ENCODE assay signal across 42 mouse cellular contexts in genomic region chr8:54603440-54603839, GRCm38 (mm10). TPM values are rescaled to one million over a fixed set of nuclear protein-coding genes. Genes with fewer than 3 reads are reported as not detected.
"Had no signal": no experiment of that assay in that cellular context is flagged by ENCODE, and none has a peak within 500 bp of the region (broad histone marks: within the 10 kb centered on the region; RNA-seq: fewer than 3 reads in every experiment).

No protein-coding gene starts in this region.

- H3K4me2 ChIP-seq: heart, embryonic 12.5 days; hindbrain, embryonic 13.5 days; hindbrain, embryonic 15.5 days; kidney, embryonic 15.5 days; limb, embryonic 13.5 days; limb, embryonic 15.5 days; liver, embryonic 12.5 days had no signal

- H3K4me3 ChIP-seq: gastrocnemius, adult 2 months; heart, embryonic 10.5 days; heart, embryonic 12.5 days; hindbrain, embryonic 13.5 days; hindbrain, embryonic 15.5 days; kidney, embryonic 15.5 days; limb, embryonic 13.5 days; limb, embryonic 15.5 days; liver, embryonic 12.5 days had no signal

- H3K27ac ChIP-seq: gastrocnemius, adult 2 months; heart, embryonic 10.5 days; hindbrain, embryonic 13.5 days; hindbrain, embryonic 15.5 days; hindbrain, postnatal 0 days; kidney, embryonic 15.5 days; kidney, postnatal 0 days; limb, embryonic 13.5 days; limb, embryonic 15.5 days; liver, embryonic 12.5 days; liver, embryonic 14.5 days had no signal

- DNase-seq: gastrocnemius, adult 2 months; gastrocnemius, postnatal 10 days; gastrocnemius, postnatal 25 days; heart, adult 11 months; heart, postnatal 10 days; heart, postnatal 4 days; kidney, adult 11 months; kidney, adult 2 months; kidney, adult 9 months; kidney, postnatal 14 days; kidney, postnatal 36 days; layer of hippocampus, adult 9-11 months; layer of hippocampus, postnatal 36 days; left cerebral cortex, postnatal 4 days had no signal

- H3K36me3 ChIP-seq: heart, embryonic 10.5 days; heart, embryonic 12.5 days; hindbrain, embryonic 13.5 days; hindbrain, embryonic 15.5 days; kidney, embryonic 15.5 days; limb, embryonic 13.5 days; limb, embryonic 15.5 days; liver, embryonic 12.5 days had no signal

- H3K9me3 ChIP-seq: heart, embryonic 10.5 days; heart, embryonic 12.5 days; hindbrain, embryonic 13.5 days; hindbrain, embryonic 15.5 days; kidney, embryonic 15.5 days; limb, embryonic 13.5 days; limb, embryonic 15.5 days; liver, embryonic 12.5 days had no signal

- H3K27me3 ChIP-seq: heart, embryonic 12.5 days; hindbrain, embryonic 13.5 days; hindbrain, embryonic 15.5 days; kidney, embryonic 15.5 days; limb, embryonic 13.5 days; limb, embryonic 15.5 days; liver, embryonic 12.5 days had no signal

- H3K9ac ChIP-seq: heart, embryonic 12.5 days; hindbrain, embryonic 13.5 days; hindbrain, embryonic 15.5 days; kidney, embryonic 15.5 days; limb, embryonic 13.5 days; limb, embryonic 15.5 days; liver, embryonic 12.5 days; liver, embryonic 14.5 days had no signal

- ATAC-seq: hindbrain, postnatal 0 days; intestine, embryonic 16.5 days; liver, embryonic 12.5 days had no signal

RNA-seq across cellular contexts. Expression of gene Spata4, which starts 2.9 kb away (rescaled TPM):
- total RNA-seq: gastrocnemius, adult 2 months; gastrocnemius, postnatal 10 days; gastrocnemius, postnatal 25 days; gastrocnemius, postnatal 4 days; heart, adult 8-10 months; heart, postnatal 10 days; heart, postnatal 25 days; hindbrain, postnatal 0 days; layer of hippocampus, adult 18-20 months; layer of hippocampus, adult 8-10 months; layer of hippocampus, postnatal 14 days; left cerebral cortex, adult 18-20 months; left cerebral cortex, adult 8-10 months; left cerebral cortex, postnatal 25 days; left cerebral cortex, postnatal 4 days; liver, adult 2 months had no signal
- polyA plus RNA-seq: heart, embryonic 10.5 days; heart, embryonic 12.5 days; heart, embryonic 14.5 days; heart, embryonic 16.5 days; hindbrain, embryonic 15.5 days; intestine, embryonic 14.5 days; intestine, embryonic 16.5 days; kidney, embryonic 15.5 days; kidney, postnatal 0 days; large intestine, adult 2 months; limb, embryonic 11.5 days; limb, embryonic 13.5 days; limb, embryonic 15.5 days; liver, adult 2 months; liver, embryonic 12.5 days; liver, embryonic 14.5 days; liver, embryonic 16.5 days had no signal
